Mouse (Mus musculus): ENCODE data around the gene Ror2.

Gene Ror2

GRCm38 (mm10) chr13:53274771-53275170, 11.2 kb downstream of the Ror2 start:
- DNase-seq (ENCODE audit: low read depth) = no peak

GRCm38 (mm10) chr13:53271595-53271994, 14.3 kb downstream of the Ror2 start:
- no peak for DNase-seq (ENCODE audit: low read depth)

GRCm38 (mm10) chr13:53270549-53270948, 15.4 kb downstream of the Ror2 start:
- no peak for DNase-seq (ENCODE audit: low read depth)

- DNase-seq (ENCODE audit: low read depth) = no peak
These were observed 17.4 kb downstream of the Ror2 start for GRCm38 (mm10) chr13:53268541-53268940.

GRCm38 (mm10) chr13:53267849-53268248, 18.1 kb downstream of the Ror2 start:
- no peak for DNase-seq (ENCODE audit: low read depth)

- DNase-seq (ENCODE audit: low read depth) = no peak
These were observed 18.8 kb downstream of the Ror2 start for GRCm38 (mm10) chr13:53267155-53267554.

GRCm38 (mm10) chr13:53266543-53266951, 19.4 kb downstream of the Ror2 start:
- no peak for DNase-seq (ENCODE audit: low read depth)

GRCm38 (mm10) chr13:53264896-53265295, 21.0 kb downstream of the Ror2 start:
- DNase-seq (ENCODE audit: low read depth) = no peak

- no peak for DNase-seq (ENCODE audit: low read depth)
These were observed 23.2 kb downstream of the Ror2 start for GRCm38 (mm10) chr13:53262509-53263250.

- DNase-seq (ENCODE audit: low read depth) = no peak
These were observed 24.7 kb downstream of the Ror2 start for GRCm38 (mm10) chr13:53261106-53261771.

- no peak for DNase-seq (ENCODE audit: low read depth)
These were observed 27.0 kb downstream of the Ror2 start for GRCm38 (mm10) chr13:53258943-53259342.

GRCm38 (mm10) chr13:53258497-53258896, 27.4 kb downstream of the Ror2 start:
- no peak for DNase-seq (ENCODE audit: low read depth)

GRCm38 (mm10) chr13:53253255-53253654, 32.7 kb downstream of the Ror2 start:
- no peak for DNase-seq (ENCODE audit: low read depth)

GRCm38 (mm10) chr13:53248586-53249401, 37.1 kb downstream of the Ror2 start:
- DNase-seq (ENCODE audit: low read depth) = no peak

GRCm38 (mm10) chr13:53248080-53248479, 37.8 kb downstream of the Ror2 start:
- no peak for DNase-seq (ENCODE audit: low read depth)

- DNase-seq (ENCODE audit: low read depth) = no peak
These were observed 38.7 kb downstream of the Ror2 start for GRCm38 (mm10) chr13:53247175-53247574.

- DNase-seq (ENCODE audit: low read depth) = no peak
These were observed 41.8 kb downstream of the Ror2 start for GRCm38 (mm10) chr13:53244151-53244550.

GRCm38 (mm10) chr13:53237455-53237854, 48.5 kb downstream of the Ror2 start:
- no peak for DNase-seq (ENCODE audit: low read depth)

GRCm38 (mm10) chr13:53236434-53237401, 49.2 kb downstream of the Ror2 start:
- no peak for DNase-seq (ENCODE audit: low read depth)

GRCm38 (mm10) chr13:53235953-53236352, 50.0 kb downstream of the Ror2 start:
- no peak for DNase-seq (ENCODE audit: low read depth)

GRCm38 (mm10) chr13:53234844-53235243, 51.1 kb downstream of the Ror2 start:
- no peak for DNase-seq (ENCODE audit: low read depth)

Measured in c-Kit-positive CD71-positive TER-119-negative erythroid progenitor cells, embryonic 14.5 days (primary cell).